Mouse (Mus musculus): Measurements from ENCODE around the gene Spin1. TPM values are rescaled to one million over a fixed set of nuclear protein-coding genes. Genes with fewer than 3 reads are reported as not detected.

The Spin1 gene
- total RNA-seq, 2 experiments from 2014 or later = 39.7 to 47.2 TPM

DNA sequence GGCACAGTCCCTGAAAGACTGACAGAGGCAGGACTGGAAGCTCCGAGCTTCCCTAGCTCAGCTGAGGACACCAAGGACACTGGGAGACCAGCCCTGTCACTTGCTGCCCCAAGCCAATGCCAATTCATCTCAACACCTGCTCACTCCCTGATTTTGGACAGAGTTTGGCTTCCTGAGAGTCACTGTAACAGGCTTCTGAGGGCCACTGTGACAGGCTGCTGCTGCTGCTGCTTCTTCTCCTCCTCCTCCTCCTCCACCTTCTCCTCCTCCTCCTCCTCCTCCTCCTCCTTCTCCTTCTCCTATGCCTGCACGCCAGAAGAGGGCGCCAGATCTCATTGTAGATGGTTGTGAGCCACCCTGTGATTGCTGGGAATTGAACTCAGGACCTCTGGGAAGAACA, 89.7 kb downstream of the Spin1 start:
- ATAC-seq (replicated peaks; ENCODE audit: poor library complexity, severe bottlenecking) = no peak

DNA sequence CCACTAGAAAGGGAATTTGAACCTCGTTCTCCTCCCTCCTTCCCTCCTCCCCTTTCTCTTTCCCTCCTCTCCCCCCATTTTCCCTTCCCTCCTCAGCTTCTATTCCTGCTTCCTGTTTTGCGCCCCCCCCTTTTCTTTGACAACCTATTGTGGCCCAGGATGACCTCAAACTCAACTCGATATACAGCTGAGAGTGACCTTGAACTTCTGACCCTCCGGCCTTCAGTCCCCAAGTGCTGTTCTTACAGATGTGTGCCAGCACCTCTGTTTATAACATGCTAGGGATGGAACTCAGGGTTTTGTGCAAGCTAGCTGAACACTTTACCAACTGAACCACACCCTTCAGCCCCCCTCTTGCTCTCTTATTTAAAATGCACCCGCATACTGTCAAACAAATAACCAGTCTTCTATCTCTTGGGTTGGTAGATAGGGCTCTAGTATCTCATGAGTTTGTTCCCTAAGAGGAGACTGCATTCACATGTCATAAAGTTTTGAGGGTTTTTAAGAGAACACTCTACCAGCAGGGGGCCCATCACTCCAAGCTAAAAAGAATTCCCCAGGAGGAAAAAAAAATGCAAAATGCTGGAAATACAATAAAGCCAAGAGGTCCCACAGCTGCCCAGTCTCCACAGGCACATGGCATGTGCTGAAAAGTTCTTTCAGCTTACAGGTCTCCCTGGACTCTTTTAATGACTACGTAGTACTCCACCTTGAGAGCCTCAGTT, 90.9 kb downstream of the Spin1 start:
- no peak for ATAC-seq (replicated peaks; ENCODE audit: poor library complexity, severe bottlenecking)

DNA sequence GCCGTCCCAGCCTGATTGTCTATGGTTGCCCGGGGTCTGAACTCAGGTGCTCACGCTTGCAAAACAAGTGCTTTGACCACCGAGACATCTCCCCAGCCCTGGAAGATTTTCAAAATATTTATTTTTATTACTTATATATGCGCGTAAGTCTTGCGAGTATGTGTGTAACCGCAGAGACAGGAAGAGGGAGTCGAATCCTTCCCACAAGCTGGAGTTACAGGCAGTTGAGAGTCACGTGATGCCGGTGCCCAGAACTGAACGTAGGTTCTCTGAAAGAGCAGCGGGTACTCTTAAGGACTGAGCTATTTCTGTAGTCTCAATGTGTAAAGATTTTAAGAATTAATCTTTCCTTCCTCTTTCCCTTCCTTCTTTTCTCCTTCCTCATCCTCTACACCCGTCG, 93.2 kb downstream of the Spin1 start:
- peak; percentile 85 for ATAC-seq (replicated peaks; ENCODE audit: poor library complexity, severe bottlenecking)

DNA sequence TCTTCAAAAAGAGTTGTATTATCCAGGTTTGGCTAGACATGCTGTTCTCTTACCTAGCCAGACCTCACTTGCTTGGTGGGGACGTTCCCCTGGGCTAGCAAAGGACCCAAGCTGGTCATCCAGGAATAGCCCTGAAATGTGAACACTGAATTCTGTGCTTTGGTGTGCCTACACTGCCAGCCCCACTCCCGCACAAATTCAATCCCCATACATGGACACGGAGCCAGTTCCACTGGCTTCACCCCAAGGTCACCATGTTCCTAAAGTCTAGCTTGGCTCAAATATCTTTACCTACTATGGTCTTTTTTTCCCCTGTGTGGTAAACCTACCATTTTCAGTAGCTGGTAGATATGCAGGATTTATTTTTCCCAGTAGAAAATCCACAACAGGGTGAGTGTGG, 97.0 kb downstream of the Spin1 start:
- no peak for ATAC-seq (replicated peaks; ENCODE audit: poor library complexity, severe bottlenecking)

DNA sequence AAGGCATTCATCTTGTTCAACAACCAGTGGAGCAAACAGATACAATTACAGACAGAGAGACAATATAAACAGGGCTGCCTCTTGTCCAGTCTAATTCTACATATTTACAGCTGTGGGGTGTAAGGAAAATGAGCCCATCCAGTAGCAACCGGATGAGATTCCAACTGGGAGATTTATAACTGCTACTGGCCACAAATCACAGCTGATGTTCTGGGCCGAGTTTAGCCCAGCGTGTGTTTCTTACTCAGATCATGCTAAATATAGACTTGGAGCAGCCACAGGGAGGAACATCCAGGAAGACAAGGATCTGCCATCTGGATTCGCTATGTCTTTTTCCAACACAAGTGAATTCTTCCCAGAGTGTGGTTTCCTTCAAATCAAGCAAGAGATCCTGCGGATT, 97.5 kb downstream of the Spin1 start:
- no peak for ATAC-seq (replicated peaks; ENCODE audit: poor library complexity, severe bottlenecking)

Other genes with a start within 250 kb of the Spin1 start
- not detected in 2 replicates for gene Nxnl2, start 70.1 kb downstream of the Spin1 start, total RNA-seq (2014; fragmentation: Nextera tagmentation)
- not detected in 2 replicates for gene Nxnl2, start 70.1 kb downstream of the Spin1 start, total RNA-seq (2017)

All from granulocyte monocyte progenitor cell, adult 5-6 weeks (primary cell).